Mouse (Mus musculus) forebrain, embryonic 16.5 days (tissue): ENCODE measurements at regions not wholly inside any gene's neighbourhood (a gene's known extent, or its start where the extent isn't known, plus 50 kb on each side); places are given as distances from the start of the nearest gene placed in this dataset.
A peak's percentile ranks its signal among the peaks of the same experiment; 100 is the strongest.

ENCODE experiments used
- ATAC-seq: fragments of 200-750 bp; cut with Nextera tagmentation; 2 replicates; pipeline ENCODE4 v1.8.0; 2017; ENCODE audit warnings: mild to moderate bottlenecking, moderate library complexity
- H3K27ac ChIP-seq: fragments of 300-500 bp; sonication (generic); 2 replicates; pipeline ENCODE4 v1.5.1; 2014; ENCODE audit warnings: low read length, control low read depth
- H3K27me3 ChIP-seq: fragments of 300-500 bp; sonication (generic); replicated peaks from 2 replicates; pipeline ENCODE4 v1.6.1; 2014; ENCODE audit warnings: low read length; ENCODE audit not compliant: control insufficient read depth, insufficient read depth
- H3K36me3 ChIP-seq: fragments of 300-500 bp; sonication (generic); 2 replicates; pipeline ENCODE4 v1.6.1; 2014; ENCODE audit not compliant: control insufficient read depth, insufficient read depth
- H3K4me1 ChIP-seq: fragments of 300-500 bp; sonication (generic); replicated peaks from 2 replicates; pipeline ENCODE4 v1.6.1; 2014; ENCODE audit warnings: low read length; ENCODE audit not compliant: control insufficient read depth, insufficient read depth
- H3K4me2 ChIP-seq: fragments of 300-500 bp; sonication (generic); 2 replicates; pipeline ENCODE4 v1.6.1; 2014; ENCODE audit warnings: mild to moderate bottlenecking, low read length, control low read depth
- H3K4me3 ChIP-seq: fragments of 300-500 bp; sonication (generic); replicated peaks from 2 replicates; pipeline ENCODE4 v1.5.1; 2014; ENCODE audit warnings: mild to moderate bottlenecking, low read length, control low read depth
- H3K9ac ChIP-seq: fragments of 300-500 bp; sonication (generic); replicated peaks from 2 replicates; pipeline ENCODE4 v1.6.1; 2014; ENCODE audit warnings: low read depth, low read length, control low read depth
- H3K9me3 ChIP-seq: fragments of 300-500 bp; sonication (generic); 2 replicates; pipeline ENCODE4 v1.6.1; 2016; ENCODE audit warnings: low read length; ENCODE audit not compliant: control insufficient read depth
- WGBS: fragments of 180-500 bp; shearing (Covaris S2); extraction: QIAGEN DNeasy Blood & Tissue Kit; methylation state at CpG from one replicate; pipeline ENCODE4 v1.1.7; 2014; 5-methylcytosine and 5-hydroxymethylcytosine counted together

- H3K9me3 ChIP-seq, result no peaks in the 10 kb centered on the region
- 36% methylated on average over 6 of the region's 6 CpGs for WGBS
- no peak overlapping the region for H3K27ac ChIP-seq
- peak; percentile 41 for ATAC-seq
- peaks cover 4% of the 10 kb centered on the region for H3K4me1 ChIP-seq
- no peak overlapping the region for H3K9ac ChIP-seq
- H3K27me3 ChIP-seq, result no peaks in the 10 kb centered on the region
- H3K4me2 ChIP-seq, result no peak overlapping the region
- no peaks in the 10 kb centered on the region for H3K36me3 ChIP-seq
- no peak overlapping the region for H3K4me3 ChIP-seq
Observed at GRCm38 (mm10) chrX:61119499-61119898, 65.9 kb downstream of the Cdr1 start.

GRCm38 (mm10) chrX:61117368-61117767, 68.0 kb downstream of the Cdr1 start:
- 55% methylated on average over 4 of the region's 4 CpGs for WGBS
- Histone ChIP-seq H3K9me3 (no peaks in the 10 kb centered on the region), H3K4me1 (peaks cover 4% of the 10 kb centered on the region), H3K27me3 (no peaks in the 10 kb centered on the region), H3K4me3 (peak overlapping the region; percentile 28), H3K4me2 (peak overlapping the region; percentile 23; the same call in 1 of the 2 replicates), H3K27ac (no peak overlapping the region), H3K36me3 (no peaks in the 10 kb centered on the region), H3K9ac (no peak overlapping the region)
- ATAC-seq, result peak; percentile 41; the same call in 1 of the 2 replicates

- 26% methylated on average over 10 of the region's 10 CpGs for WGBS
- Histone ChIP-seq H3K27ac (no peak overlapping the region), H3K4me2 (peak overlapping the region; percentile 45), H3K9me3 (no peaks in the 10 kb centered on the region), H3K36me3 (no peaks in the 10 kb centered on the region), H3K27me3 (no peaks in the 10 kb centered on the region), H3K9ac (no peak overlapping the region), H3K4me1 (peaks cover 4% of the 10 kb centered on the region), H3K4me3 (peak overlapping the region; percentile 40)
- peak; percentile 91 for ATAC-seq
Observed at GRCm38 (mm10) chrX:61116010-61116447, 69.3 kb downstream of the Cdr1 start.
